Mouse (Mus musculus) left cerebral cortex, postnatal 36 days (tissue): ENCODE measurements around the gene Cacna1i. TPM values are rescaled to one million over a fixed set of nuclear protein-coding genes. Genes with fewer than 3 reads are reported as not detected.

ENCODE experiments used
- DNase-seq, 2 experiments: peaks; one replicate each; pipeline ENCODE4 v3.0.0; 2021 to 2022; ENCODE audit warnings: low spot score in 2 of 2, mixed read lengths in 1 of 2
- intact Hi-C: fragments of 180-260 bp; cut with DNase I; formaldehyde crosslinking; loops from one replicate; pipeline ENCODE4 v1.15.1; 2025
- total RNA-seq, 2 experiments: library from RNA; stranded (reverse); gene quantifications; 2 replicates each; pipeline ENCODE4 v1.2.3; 2021

The Cacna1i gene
- total RNA-seq, 2 experiments from 2014 or later: 73.2 to 73.7 TPM

GRCm38 (mm10) chr15:80445956-80446687 lies 159.1 kb downstream of the Cacna1i start:
- intact Hi-C loops: no loop called here
- no peak for DNase-seq

Other genes with a start within 250 kb of the Cacna1i start
- 100 to 1,000 TPM; 424 to 526 TPM for gene Syngr1, start 195.9 kb upstream of the Cacna1i start, total RNA-seq
- gene Rpl3, start 195.4 kb upstream of the Cacna1i start, total RNA-seq: 100 to 1,000 TPM; 416 to 501 TPM
- gene Tab1, start 154.1 kb upstream of the Cacna1i start, total RNA-seq: 10 to 100 TPM; 23.1 to 30.4 TPM
- 100 to 1,000 TPM; 119 to 126 TPM for gene Mgat3, start 113.5 kb upstream of the Cacna1i start, total RNA-seq
- 10 to 100 TPM; 32.4 to 33.7 TPM for gene Mief1, start 53.2 kb upstream of the Cacna1i start, total RNA-seq
- gene AC140267.1, start 51.4 kb upstream of the Cacna1i start, total RNA-seq: 10 to 100 TPM; 13.7 to 17.3 TPM
- gene Atf4, start 32.1 kb upstream of the Cacna1i start, total RNA-seq: 100 to 1,000 TPM in 1 of 2 experiments, 10 to 100 TPM in 1; 99.7 to 113 TPM
- 10 to 100 TPM; 40.9 to 41.1 TPM for gene Rps19bp1, start 22.9 kb upstream of the Cacna1i start, total RNA-seq